14 mouse cellular contexts compared by ENCODE assay signal in the genomic region with DNA sequence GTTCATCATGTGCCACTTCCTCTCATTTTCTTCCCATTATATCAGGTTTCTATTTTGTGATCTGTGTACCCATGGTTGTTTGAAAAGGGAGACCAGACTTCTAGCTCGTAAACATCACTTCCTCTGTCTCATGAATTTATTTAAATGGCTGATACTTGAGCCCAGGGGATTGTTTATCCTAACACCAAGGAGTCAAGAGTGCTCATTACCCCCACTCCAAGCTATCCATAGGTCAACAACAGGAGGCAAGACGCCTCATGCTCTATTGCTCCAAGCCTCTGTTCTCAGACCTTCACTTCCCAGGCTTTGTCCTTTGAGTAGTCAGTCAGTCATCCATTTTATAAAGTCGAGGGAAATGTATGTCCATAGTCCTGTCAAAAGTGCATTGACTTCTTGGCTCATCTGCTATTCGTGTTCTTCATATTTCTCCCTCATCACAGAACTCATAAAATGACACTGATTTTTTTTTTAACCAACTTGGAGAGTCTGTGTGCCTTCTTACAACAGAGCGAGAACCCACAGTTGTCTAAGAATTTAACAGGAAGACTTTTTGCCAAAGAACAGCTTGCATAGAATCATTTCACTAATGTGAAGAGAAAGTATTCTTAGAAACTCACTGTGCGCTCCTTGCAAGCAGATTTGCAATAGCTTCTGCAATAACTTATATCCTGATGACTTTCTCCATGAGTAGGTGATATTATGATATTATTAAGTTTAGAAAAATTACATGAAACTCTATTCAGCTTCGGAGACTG.
DNase-seq lines count a peak whose midpoint lies in the region.
"Had no signal": no experiment of that assay in that cellular context is flagged by ENCODE, and none has a peak within 500 bp of the region (broad histone marks: within the 10 kb centered on the region; RNA-seq: fewer than 3 reads in every experiment).

No protein-coding gene starts in this region.

- intact Hi-C loops in left cerebral cortex, postnatal 14 days (cut with DNase I) = no loop called here

- DNase-seq in frontal cortex, postnatal 36 days (ENCODE audit: low spot score in 2 of 2) = peak; percentile 1 to 6
- no peak for DNase-seq in frontal cortex, postnatal 25 days (ENCODE audit: low spot score in 2 of 2)
- peak; percentile 3 to 37 for DNase-seq in left cerebral cortex, postnatal 14 days (ENCODE audit: low spot score in 2 of 2)
- DNase-seq in left cerebral cortex, adult 8-10 months (ENCODE audit: low spot score in 2 of 2) = no peak
- peak; percentile 58 for DNase-seq in brain, adult 2 months (ENCODE audit: low read depth, low spot score)
- peak; percentile 38 for DNase-seq in lung, postnatal 10 days
- DNase-seq in layer of hippocampus, postnatal 25 days (ENCODE audit: extremely low spot score in 1 of 2, low spot score in 1 of 2) = no peak
- DNase-seq: adrenal gland, postnatal 36 days; B cell, adult 2 months; cerebellum, adult 11 months; cerebellum, postnatal 25 days; kidney, postnatal 14 days; layer of hippocampus, postnatal 36 days; left cerebral cortex, postnatal 4 days had no signal

Comparison
In these comparisons a context has a peak if more than half of its experiments do, and no peak if none do; other contexts are left out.
1. DNase-seq: peak in frontal cortex, postnatal 36 days (2 of 2), left cerebral cortex, postnatal 14 days (2 of 2), brain, adult 2 months (single experiment) and lung, postnatal 10 days (single experiment); none in frontal cortex, postnatal 25 days (0 of 2), left cerebral cortex, adult 8-10 months (0 of 2) and layer of hippocampus, postnatal 25 days (0 of 2).